Mouse (Mus musculus) lung, adult 18-20 months (tissue): ENCODE measurements around the gene Plekha5.
A peak's percentile ranks its signal among the peaks of the same experiment; 100 is the strongest.
"Not testable (repeated sequence)": the region's sequence is repeated elsewhere in the genome, so short reads cannot be mapped to it uniquely, and the experiment has no call there.

ENCODE experiments used
- DNase-seq, 2 experiments: peaks; one replicate each; pipeline ENCODE4 v3.0.0; 2022; ENCODE audit warnings: mixed read lengths in 2 of 2

Gene Plekha5

DNA sequence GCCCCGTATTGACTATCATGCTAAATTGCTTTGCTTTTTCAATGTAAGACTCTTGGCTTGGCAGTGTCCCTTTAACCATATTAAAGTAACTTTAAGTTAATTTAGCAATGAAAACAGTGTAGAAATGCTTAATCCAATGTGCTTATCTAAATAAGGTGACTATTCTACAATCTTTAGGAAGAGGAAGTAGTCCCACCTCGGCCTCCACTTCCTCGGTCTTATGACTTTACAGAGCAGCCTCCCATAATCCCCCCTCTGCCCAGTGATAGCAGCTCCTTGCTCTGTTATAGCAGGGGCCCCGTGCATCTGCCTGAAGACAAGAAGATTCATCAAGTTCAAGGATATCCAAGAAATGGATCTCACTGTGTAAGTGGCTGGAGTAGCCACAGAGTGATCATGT lies 156.3 kb downstream of the Plekha5 start:
- no peak for DNase-seq

DNA sequence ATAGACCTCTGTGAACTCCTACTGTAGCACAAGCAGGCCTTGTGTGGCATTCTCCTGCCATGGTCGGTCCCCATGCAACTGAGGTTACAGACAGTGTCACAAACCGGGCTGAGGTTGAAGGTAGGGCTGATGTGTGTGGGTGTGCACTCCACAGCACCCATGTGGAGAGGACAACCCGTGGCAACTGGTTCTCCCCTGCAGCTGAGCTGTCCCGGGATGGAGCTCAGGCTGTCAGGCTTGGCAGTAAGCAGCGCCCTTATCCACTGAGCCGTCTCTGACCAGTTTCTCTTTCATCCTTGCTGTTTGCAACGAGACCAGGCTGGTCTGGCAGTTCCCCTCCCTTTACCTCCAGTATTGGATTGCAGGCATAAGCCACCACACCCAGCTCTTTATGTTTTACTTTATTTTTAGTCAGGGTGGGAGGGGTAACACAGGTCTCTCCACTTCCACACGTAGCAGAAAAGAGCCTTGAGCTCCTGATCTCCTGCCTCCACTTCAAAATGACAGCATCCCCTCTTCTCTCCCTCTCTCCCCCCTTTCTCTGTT lies 162.9 kb downstream of the Plekha5 start:
- DNase-seq = no peak

DNA sequence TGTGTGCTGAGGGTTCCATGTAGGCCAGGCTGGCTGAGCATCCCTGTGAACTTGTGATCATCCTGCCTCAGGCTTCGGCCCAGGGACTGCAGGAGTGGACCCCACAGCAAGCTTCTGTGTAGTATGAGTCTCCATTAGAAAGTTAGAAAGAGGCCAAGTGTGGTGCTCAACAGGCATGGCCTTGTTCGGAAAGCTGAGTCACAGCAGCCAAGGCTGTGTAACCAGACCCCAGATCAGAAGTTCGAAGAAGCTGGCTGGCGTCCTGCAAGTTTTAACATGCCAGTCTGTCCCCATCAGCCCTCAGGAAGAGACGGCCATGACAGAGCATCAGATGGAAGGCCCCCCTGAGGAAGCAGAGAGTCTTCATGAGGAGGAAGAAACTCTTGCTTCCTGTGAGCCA lies 167.5 kb downstream of the Plekha5 start:
- no peak for DNase-seq

DNA sequence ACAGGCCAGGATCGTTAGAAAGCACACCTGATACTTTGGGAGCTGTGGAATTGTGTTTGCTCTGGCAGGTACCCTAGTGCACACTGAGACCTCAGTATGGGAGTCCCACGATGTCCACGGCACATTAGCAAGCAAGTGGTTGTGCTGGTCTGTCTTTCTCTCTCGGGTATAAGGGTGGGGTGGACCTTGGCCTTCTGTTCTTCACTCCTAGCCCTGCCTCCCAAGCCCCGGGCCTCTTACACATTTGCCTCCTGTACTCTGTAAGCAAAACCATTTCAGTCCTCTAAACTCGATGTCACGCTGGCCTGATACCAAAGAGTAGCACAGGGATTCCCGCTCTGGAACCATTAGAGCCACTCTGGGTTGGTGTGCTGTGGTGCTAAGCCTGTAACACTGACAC lies 168.9 kb downstream of the Plekha5 start:
- DNase-seq = no peak

DNA sequence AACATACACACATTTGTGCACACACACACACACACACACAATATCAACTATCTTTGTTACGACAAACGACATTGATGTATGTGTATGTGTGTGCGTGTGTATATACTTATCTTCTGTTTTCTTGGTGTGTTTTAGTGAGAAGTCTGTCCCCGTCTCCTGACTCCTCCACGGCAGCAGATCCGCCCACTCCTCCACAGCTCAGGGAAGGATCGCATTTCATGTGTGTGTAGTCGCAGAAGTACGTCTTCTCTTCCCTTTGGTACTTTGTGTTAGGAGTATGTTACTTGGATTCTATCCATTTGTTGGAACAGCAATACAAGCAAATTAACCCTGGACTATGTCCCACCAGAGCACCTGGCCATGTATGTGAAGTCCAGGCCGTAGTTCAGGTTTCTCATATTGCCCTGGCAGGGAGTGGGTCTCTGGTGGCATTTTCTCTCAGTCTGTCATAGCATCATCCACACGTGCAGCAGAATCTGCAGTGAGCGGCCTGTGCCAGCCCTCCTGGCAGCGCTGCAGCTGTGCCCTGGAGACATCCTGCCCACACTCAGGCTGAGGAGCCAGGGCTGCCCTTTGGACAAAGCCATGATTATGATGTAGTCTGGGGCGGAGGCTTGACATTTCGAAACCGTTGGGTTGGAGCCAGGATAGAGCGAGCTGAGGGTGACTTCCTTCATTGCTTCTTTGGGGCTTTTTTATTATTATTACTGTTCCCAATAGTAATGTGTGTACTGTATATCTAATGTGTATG lies 169.7 kb downstream of the Plekha5 start:
- DNase-seq = peak; percentile 64 to 79

GRCm38 (mm10) chr6:140595551-140595950 lies 171.7 kb downstream of the Plekha5 start:
- not testable (repeated sequence) for DNase-seq

DNA sequence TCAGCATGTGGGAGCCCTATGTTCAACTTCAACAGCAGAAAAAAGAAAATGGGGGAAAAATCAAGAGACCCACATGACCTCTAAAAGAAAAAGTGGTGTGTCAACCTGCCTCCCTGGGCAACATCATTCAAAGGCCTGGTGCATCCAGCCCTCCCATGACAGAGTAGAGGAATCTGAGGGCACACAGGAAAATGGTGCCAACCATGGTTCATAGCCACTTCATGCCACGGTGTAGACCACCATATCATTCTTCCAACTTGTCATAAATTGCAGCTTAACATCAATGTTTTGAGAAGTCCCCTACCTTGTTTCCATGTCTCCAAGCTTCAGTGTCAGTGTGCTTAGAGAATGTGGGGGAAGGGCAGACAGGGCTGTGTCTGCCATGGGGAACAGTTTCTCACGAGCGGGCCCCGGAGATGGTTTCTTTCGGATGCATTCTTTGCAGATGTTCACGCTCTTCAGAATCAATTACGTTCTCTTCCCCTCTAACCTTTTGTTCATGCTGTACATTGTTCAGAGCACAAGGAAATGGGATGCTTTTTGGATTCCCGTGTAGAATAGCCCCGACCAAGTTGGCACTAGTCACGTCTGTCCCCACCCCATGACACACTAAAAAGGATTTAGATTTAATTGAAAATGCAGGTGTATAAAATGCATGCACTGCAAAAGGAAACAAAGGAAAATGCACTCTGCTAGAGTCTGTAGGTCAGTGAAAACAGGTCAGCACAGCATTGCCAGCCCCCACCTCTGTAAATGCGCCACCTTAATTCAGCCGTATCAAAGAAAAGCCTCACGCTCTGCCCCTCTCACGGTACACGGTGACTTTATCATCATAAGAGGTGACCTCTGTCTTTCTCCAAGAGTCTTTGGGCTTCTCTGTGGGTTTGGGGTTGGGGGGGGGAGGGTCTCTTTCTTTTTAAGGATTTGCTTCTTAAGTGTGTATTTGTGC lies 173.8 kb downstream of the Plekha5 start:
- DNase-seq = no peak

GRCm38 (mm10) chr6:140598516-140598915 lies 174.7 kb downstream of the Plekha5 start:
- DNase-seq = no peak

GRCm38 (mm10) chr6:140599337-140599736 lies 175.5 kb downstream of the Plekha5 start:
- no peak for DNase-seq

DNA sequence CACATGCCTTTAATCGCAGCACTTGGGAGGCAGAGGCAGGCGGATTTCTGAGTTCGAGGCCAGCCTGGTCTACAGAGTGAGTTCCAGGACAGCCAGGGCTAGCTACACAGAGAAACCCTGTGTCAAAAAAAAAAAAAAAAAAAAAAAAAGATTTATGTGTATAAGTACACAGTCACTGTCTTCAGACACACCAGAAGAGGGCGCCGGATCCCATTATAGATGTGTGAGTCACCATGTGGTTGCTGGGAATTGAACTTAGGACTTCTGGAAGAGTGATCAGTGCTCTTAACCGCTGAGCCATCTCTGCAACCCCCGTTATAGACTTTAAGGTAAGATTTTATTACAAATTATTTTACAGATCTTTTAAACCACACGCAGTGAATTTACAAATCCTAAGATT lies 176.8 kb downstream of the Plekha5 start:
- DNase-seq = not testable (repeated sequence)

- no peak for DNase-seq
Measured at GRCm38 (mm10) chr6:140601175-140601574, 177.3 kb downstream of the Plekha5 start.

- DNase-seq = no peak
Measured at GRCm38 (mm10) chr6:140603228-140603944, 179.5 kb downstream of the Plekha5 start.

- DNase-seq = not testable (repeated sequence)
Measured at GRCm38 (mm10) chr6:140605173-140605572, 181.3 kb downstream of the Plekha5 start.

- DNase-seq = no peak
Measured at GRCm38 (mm10) chr6:140605732-140606131, 181.9 kb downstream of the Plekha5 start.

- DNase-seq = no peak
Measured at GRCm38 (mm10) chr6:140606534-140606933, 182.7 kb downstream of the Plekha5 start.

DNA sequence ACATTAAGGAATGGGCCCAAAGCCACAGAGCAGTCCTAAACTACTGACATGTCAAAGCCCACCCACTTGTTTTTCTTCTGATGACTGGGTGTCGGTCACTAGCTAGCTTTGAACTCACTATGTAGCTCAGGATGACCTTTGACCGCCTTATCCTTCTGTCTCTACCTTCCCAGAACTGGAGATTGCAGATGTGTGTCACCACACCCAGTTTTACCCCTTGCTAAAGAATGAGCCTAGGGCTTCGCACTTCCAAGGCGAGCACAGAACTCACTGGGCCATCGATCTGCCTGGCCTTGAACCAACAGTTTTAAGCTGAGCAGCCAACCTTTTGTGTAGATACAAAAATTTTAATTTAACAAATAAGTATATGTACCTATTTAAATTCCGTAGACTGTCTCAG lies 184.8 kb downstream of the Plekha5 start:
- DNase-seq = no peak

DNA sequence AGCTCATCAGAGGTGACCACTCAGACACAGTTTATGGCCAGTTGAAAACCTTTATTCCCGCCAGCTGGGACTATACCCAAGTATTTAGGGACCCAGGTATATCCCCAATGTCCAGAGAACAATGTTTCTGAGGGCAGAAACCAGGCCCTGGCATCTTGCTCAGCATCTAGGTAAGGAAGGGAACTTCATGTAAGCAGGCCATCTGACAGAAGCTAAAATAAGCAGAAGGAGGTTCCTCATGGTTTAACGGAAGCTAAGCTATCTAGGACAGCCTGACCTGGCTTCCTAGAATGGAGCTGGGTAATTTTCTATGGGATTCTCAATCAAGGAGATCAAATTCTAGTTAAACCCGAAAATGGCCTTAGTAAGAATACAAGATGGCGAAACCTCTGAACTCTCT lies 185.7 kb downstream of the Plekha5 start:
- DNase-seq = no peak

DNA sequence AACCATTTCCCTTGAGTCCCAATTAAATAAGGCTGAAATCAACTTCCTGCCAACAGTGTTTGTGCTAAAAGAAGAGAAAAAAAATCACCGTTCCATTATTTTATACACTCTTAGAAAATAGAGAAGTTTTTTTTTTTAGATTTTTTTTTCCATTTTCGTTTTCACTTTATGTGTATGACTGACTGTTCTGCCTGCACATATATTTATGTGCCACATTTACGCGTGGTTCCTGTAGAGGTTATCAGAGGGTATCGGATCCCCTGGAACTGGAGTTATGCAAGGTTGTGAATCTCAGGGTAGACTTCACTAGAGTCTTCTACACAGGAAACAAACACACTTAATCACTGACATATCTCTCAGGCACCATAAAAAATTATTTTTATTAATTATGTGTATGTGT lies 186.3 kb downstream of the Plekha5 start:
- DNase-seq = no peak

GRCm38 (mm10) chr6:140611282-140611681 lies 187.4 kb downstream of the Plekha5 start:
- no peak for DNase-seq

DNA sequence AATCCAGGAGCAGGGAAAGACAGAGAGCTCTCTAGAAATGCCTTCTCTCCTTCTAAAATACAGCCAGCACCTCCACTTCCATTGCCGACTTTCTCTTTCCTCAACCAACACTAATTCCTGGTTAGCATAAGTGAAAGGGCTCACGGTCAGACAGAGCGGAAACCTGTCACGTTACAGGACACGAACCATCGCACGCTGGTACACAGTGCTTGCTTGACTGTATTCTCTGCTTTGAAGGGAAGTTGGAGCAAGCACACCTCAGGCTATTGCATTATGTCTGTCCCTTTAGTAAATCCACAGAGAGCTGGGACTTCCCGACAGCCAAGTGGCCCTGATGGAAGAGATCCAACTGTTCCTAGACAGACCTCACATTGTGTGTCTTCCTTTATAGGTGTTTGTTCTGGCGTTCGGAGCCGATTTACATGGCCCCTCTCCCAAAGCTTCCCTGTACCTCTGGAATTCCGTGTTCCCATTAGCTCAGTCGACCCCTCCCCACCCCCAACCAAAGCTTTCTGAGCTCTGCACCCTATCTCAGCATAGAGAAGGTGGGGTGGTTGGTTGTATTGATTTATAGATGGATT lies 188.1 kb downstream of the Plekha5 start:
- no peak for DNase-seq

- no peak for DNase-seq
Measured at GRCm38 (mm10) chr6:140613822-140614221, 190.0 kb downstream of the Plekha5 start.

GRCm38 (mm10) chr6:140614711-140615110 lies 190.9 kb downstream of the Plekha5 start:
- no peak for DNase-seq
